Mouse (Mus musculus) kidney, postnatal 0 days (tissue): ENCODE data around the gene Mindy3. TPM values are rescaled to one million over a fixed set of nuclear protein-coding genes. Genes with fewer than 3 reads are reported as not detected.
A peak's percentile ranks its signal among the peaks of the same experiment; 100 is the strongest.

Experiments
- ATAC-seq: fragments of 200-750 bp; cut with Nextera tagmentation; replicated peaks from 2 replicates; pipeline ENCODE4 v1.8.0; 2017; ENCODE audit warnings: low read depth, moderate number of reproducible peaks, moderate TSS enrichment, moderate library complexity; ENCODE audit not compliant: low FRiP score
- DNase-seq: peaks from one replicate; pipeline ENCODE4 v3.0.0-alpha.2; 2016; ENCODE audit warnings: low spot score
- H3K27ac ChIP-seq: fragments of 300-500 bp; sonication (generic); 2 replicates; pipeline ENCODE4 v1.5.1; 2014; ENCODE audit warnings: mild to moderate bottlenecking
- H3K27me3 ChIP-seq: fragments of 300-500 bp; sonication (generic); 2 replicates; pipeline ENCODE4 v1.6.1; 2014; ENCODE audit warnings: low read length, mixed read lengths; ENCODE audit not compliant: insufficient read depth
- H3K36me3 ChIP-seq: fragments of 300-500 bp; sonication (generic); 2 replicates; pipeline ENCODE4 v1.6.1; 2014; ENCODE audit warnings: low read length, mixed read lengths; ENCODE audit not compliant: insufficient read depth
- H3K4me1 ChIP-seq: fragments of 300-500 bp; sonication (generic); replicated peaks from 2 replicates; pipeline ENCODE4 v1.6.1; 2014; ENCODE audit warnings: antibody characterized with exemption, low read length, mixed read lengths; ENCODE audit not compliant: insufficient read depth
- H3K4me2 ChIP-seq: fragments of 300-500 bp; sonication (generic); 2 replicates; pipeline ENCODE4 v1.6.1; 2014; ENCODE audit warnings: mild to moderate bottlenecking, low read length, moderate library complexity, mixed read lengths
- H3K4me3 ChIP-seq: fragments of 300-500 bp; sonication (generic); replicated peaks from 2 replicates; pipeline ENCODE4 v1.5.1; 2014; ENCODE audit warnings: low read depth, low read length
- H3K9ac ChIP-seq: fragments of 300-500 bp; sonication (generic); 2 replicates; pipeline ENCODE4 v1.6.1; 2014; ENCODE audit warnings: low read depth, low read length
- H3K9me3 ChIP-seq: fragments of 300-500 bp; sonication (generic); replicated peaks from 2 replicates; pipeline ENCODE4 v1.6.1; 2016; ENCODE audit warnings: low read length, inconsistent platforms, mixed read lengths
- CTCF ChIP-seq: IDR thresholded peaks from 2 replicates; pipeline ENCODE4 v1.5.1; 2016; ENCODE audit warnings: antibody characterized with exemption, low read depth, mild to moderate bottlenecking, moderate library complexity
- WGBS: fragments of 180-500 bp; shearing (Covaris S2); extraction: QIAGEN DNeasy Blood & Tissue Kit; methylation state at CpG from one replicate; pipeline ENCODE4 v1.1.7; 2014; 5-methylcytosine and 5-hydroxymethylcytosine counted together
- polyA plus RNA-seq: library from polyadenylated mRNA; unstranded; fragments of >200 nt; fragmentation: Nextera tagmentation; extraction: Ambion mirVana; gene quantifications from 2 replicates; pipeline ENCODE4 v1.2.1, GENCODE M21; 2015

Mindy3 gene
- 39.5 and 39.9 TPM in 2 replicates for polyA plus RNA-seq

DNA sequence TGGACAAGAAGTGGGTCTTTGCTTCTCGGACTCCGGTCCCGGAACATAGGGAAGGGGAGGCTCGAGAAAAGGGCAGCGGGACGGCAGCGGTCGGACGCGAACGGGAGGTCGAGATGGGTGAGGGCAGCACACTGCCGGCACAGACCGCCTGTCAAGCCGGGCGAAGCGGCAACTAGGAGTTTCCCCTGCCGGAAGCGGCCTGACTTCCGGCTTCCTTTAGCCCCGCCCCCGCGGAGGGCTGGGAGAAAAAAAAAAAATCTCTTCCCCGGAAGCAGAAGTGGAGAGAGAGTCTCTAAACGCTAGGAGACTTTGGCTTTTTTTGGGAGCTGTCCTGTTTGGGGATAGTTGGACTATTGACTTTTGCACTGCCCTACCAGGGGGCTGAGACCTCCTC, at the start of gene Mindy3:
Mindy3 (minus strand) TSS at position 209 of the 394 bp plus-strand sequence.
- DNase-seq (peak; percentile 92), ATAC-seq (peak; percentile 86)
- Histone ChIP-seq H3K4me1 (0 out of 2 replicates have a peak, but pooled peaks cover 7% of the 10 kb centered on the region), H3K4me3 (peak within 1 kb of the TSS; percentile 79), H3K27me3 (no peaks in the 10 kb centered on the region), H3K9ac (peak within 1 kb of the TSS; percentile 69), H3K9me3 (no peaks in the 10 kb centered on the region), H3K27ac (peak within 1 kb of the TSS; percentile 65), H3K36me3 (no peaks in the 10 kb centered on the region), H3K4me2 (peak within 1 kb of the TSS; percentile 66)
- 0% methylated on average over 25 of the region's 25 CpGs for WGBS
- no peak for TF ChIP-seq CTCF

DNA sequence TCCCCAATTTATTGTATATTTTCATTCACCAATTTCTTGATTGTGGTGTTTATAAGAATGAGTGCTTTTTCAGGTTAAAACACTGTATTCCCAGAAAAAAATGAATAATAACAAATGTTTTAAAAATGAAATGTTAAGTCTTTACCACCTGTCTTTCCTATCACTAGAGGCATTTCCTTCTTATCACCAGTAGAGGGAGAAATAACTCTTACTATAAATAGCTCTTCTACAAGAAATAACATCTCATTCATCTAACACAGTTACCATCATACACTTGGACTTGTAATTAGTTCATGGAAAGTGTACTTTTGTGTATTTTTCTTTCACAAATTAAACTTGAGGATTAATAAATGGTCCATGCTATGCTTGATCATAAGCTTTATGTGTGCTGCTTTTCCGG, 40.5 kb upstream of the Mindy3 start:
- H3K4me3 ChIP-seq, result no peak overlapping the region
- H3K4me2 ChIP-seq, result no peak overlapping the region
- H3K27me3 ChIP-seq, result no peaks in the 10 kb centered on the region; the same call in 1 of the 2 replicates
- DNase-seq, result peak; percentile 86
- H3K27ac ChIP-seq, result no peak overlapping the region
- WGBS, result 78% methylated on average over 1 of the region's 1 CpGs
- H3K9me3 ChIP-seq, result no peaks in the 10 kb centered on the region
- TF ChIP-seq CTCF, result peak; percentile 75
- H3K4me1 ChIP-seq, result no peaks in the 10 kb centered on the region
- ATAC-seq, result no peak
- no peak overlapping the region for H3K9ac ChIP-seq
- no peaks in the 10 kb centered on the region for H3K36me3 ChIP-seq

DNA sequence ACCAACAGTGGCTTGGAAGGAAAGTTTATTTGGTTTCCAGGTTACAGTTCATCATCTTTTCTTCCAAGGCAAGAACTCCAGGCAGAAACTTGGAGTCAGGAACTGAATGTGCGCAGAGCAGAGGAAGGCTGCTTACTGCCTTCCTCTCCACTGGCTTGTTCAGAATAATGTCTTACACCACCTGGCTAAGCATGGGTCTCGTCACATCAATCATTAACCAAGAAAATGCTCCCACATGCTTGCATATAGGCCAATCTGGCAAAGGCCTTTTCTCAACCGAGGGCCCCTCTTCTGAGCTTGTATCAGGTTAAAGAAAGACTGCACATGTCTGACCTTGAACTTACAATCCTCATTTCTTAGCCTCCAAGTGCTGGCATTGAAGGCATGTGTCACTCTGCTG, 30.8 kb upstream of the Mindy3 start:
- Histone ChIP-seq H3K4me1 (no peaks in the 10 kb centered on the region), H3K4me2 (no peak overlapping the region), H3K9me3 (no peaks in the 10 kb centered on the region), H3K36me3 (no peaks in the 10 kb centered on the region), H3K27me3 (no peaks in the 10 kb centered on the region), H3K9ac (no peak overlapping the region), H3K27ac (no peak overlapping the region), H3K4me3 (no peak overlapping the region)
- DNase-seq, result no peak
- no peak for ATAC-seq
- no peak for TF ChIP-seq CTCF
- WGBS, result 63% methylated on average over 3 of the region's 3 CpGs

DNA sequence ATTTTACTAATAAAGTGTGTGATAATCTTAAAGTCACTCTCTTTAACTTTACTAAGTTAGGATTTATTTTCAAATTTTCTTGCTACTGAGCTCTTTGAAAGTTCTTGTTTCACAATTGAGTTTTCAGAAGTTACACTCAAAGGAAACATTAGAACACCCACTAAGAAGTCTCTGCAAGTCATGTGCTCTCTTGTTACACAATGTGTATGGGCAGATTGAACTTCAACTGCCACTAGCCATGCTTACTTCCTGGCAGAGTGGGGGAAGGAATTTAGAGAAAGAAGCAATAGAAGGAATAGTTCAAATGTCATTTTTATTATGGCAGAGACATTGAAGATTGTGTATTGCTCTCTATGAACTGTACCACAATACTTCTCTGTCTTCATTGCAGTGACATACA, 20.9 kb upstream of the Mindy3 start:
- Histone ChIP-seq H3K9ac (no peak overlapping the region), H3K9me3 (no peaks in the 10 kb centered on the region), H3K4me1 (no peaks in the 10 kb centered on the region), H3K4me3 (no peak overlapping the region), H3K36me3 (no peaks in the 10 kb centered on the region), H3K27me3 (no peaks in the 10 kb centered on the region), H3K4me2 (no peak overlapping the region), H3K27ac (no peak overlapping the region)
- DNase-seq, result no peak
- TF ChIP-seq CTCF, result no peak
- ATAC-seq, result no peak

DNA sequence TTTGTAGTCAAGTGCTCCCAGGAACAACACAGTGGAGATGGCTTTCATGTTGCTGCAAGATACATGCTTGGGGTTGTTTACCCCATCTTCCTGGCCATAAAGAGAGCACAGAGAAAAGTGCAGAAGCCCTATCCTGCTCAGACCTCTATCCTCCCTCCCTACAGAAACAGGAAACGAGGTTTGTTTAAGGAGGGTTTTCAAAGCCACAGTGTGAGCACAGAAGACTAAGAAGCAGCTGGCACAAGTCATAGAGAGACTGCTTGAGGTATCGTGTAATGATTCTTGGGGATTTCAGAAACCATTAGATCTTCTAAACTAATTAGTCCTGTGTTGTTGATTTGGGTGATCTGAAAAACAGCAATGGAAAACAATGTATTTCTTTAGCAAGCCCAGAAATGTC, 20.3 kb upstream of the Mindy3 start:
- 25% methylated on average over 2 of the region's 2 CpGs for WGBS
- ATAC-seq (no peak), DNase-seq (no peak)
- no peak overlapping the region for H3K4me3 ChIP-seq
- TF ChIP-seq CTCF, result no peak
- no peak overlapping the region for H3K4me2 ChIP-seq
- no peaks in the 10 kb centered on the region for H3K36me3 ChIP-seq
- H3K27ac ChIP-seq, result no peak overlapping the region
- H3K4me1 ChIP-seq, result no peaks in the 10 kb centered on the region
- H3K9me3 ChIP-seq, result no peaks in the 10 kb centered on the region
- H3K27me3 ChIP-seq, result no peaks in the 10 kb centered on the region
- H3K9ac ChIP-seq, result no peak overlapping the region

DNA sequence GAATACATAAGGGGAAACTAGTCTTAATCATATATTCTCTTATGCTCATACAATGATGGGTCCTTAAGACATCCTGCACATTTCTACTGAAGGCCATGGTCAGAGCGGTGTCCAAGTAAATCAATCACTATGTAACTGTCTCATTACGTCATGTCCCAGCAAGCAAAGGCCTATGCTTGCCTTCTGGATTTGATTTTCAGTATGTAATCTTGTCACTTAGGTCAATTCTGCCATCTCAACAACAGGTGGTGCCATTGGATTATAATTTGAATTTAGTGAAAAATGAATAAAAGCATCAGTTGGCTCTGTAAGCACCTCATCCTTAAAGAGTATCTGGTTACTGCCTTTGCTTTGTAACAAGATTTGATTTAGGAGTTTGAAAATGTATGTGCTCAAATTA, 18.9 kb upstream of the Mindy3 start:
- peak; percentile 64 for DNase-seq
- WGBS, result 74% methylated on average over 2 of the region's 2 CpGs
- H3K4me3 ChIP-seq, result no peak overlapping the region
- peak; percentile 62 for TF ChIP-seq CTCF
- H3K9ac ChIP-seq, result no peak overlapping the region
- no peaks in the 10 kb centered on the region for H3K9me3 ChIP-seq
- H3K27me3 ChIP-seq, result no peaks in the 10 kb centered on the region
- H3K4me2 ChIP-seq, result no peak overlapping the region
- no peaks in the 10 kb centered on the region for H3K4me1 ChIP-seq
- no peak overlapping the region for H3K27ac ChIP-seq
- no peak for ATAC-seq
- H3K36me3 ChIP-seq, result no peaks in the 10 kb centered on the region

DNA sequence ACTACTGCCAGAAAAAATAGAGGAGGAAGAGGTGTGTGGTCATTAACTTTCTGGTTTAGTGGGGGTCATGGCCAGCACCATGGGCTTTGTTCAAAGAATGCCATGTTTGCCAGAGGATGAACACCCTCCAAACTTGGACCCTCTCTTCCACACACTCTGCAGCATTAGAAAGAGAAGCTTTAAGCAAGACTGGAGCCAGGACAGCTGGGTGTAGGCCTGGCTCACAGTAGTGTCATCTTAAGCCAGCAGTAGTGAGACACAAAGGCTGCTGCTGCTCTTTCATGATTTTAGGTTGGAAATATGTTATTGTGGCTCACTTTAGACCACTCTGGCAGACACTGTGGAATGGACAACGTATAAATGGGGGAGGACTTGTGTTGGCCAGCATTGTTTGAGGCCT, 12.8 kb upstream of the Mindy3 start:
- no peaks in the 10 kb centered on the region for H3K4me1 ChIP-seq
- no peak overlapping the region for H3K9ac ChIP-seq
- 67% methylated on average over 1 of the region's 1 CpGs for WGBS
- no peaks in the 10 kb centered on the region for H3K27me3 ChIP-seq
- H3K4me3 ChIP-seq, result no peak overlapping the region
- peak; percentile 38 for DNase-seq
- no peak for TF ChIP-seq CTCF
- H3K27ac ChIP-seq, result peak overlapping the region; percentile 47; the same call in 1 of the 2 replicates
- H3K9me3 ChIP-seq, result no peaks in the 10 kb centered on the region
- H3K36me3 ChIP-seq, result no peaks in the 10 kb centered on the region
- no peak for ATAC-seq
- no peak overlapping the region for H3K4me2 ChIP-seq
